Comparison of ENCODE assay signal across 19 mouse cellular contexts in the genomic region with DNA sequence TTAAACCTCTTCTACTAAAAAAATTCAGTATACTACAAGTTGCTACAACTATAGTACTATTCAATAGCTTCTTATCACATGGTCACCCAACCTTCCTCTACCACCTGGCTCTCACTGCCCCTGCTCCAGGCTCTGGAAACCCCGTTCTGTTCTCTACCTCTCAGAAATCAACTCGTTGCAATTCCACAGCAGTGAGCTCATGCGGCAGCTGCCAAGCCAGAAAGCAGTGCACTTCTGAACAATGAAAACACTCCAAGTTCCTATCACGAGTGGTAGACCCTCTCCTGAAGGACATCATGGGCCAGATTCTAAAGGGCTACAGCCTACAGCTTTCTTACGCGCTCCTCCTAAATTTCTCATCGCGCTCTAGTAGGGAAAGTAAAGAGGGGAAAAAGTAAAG. TPM values are rescaled to one million over a fixed set of nuclear protein-coding genes. Genes with fewer than 3 reads are reported as not detected.
DNase-seq lines count a peak whose midpoint lies in the region; ATAC-seq lines count a peak whose summit lies in the region.
"Had no signal": no experiment of that assay in that cellular context is flagged by ENCODE, and none has a peak within 500 bp of the region (broad histone marks: within the 10 kb centered on the region; RNA-seq: fewer than 3 reads in every experiment).

No protein-coding gene starts in this region.

- 56% methylated on average over 8 of the region's 8 CpGs for WGBS in heart, embryonic 12.5 days
- WGBS in heart, embryonic 11.5 days (ENCODE audit: insufficient replicate concordance): 59% methylated on average over 8 of the region's 8 CpGs

- peaks cover 8% of the 10 kb centered on the region; the same call in 1 of the 2 replicates for H3K9me3 ChIP-seq in heart, embryonic 12.5 days (replicated peaks)
- H3K9me3 ChIP-seq in heart, embryonic 11.5 days (replicated peaks; ENCODE audit: control insufficient read depth, low read length): no peaks in the 10 kb centered on the region

- no peaks in the 10 kb centered on the region for H3K36me3 ChIP-seq in heart, embryonic 12.5 days
- H3K36me3 ChIP-seq in heart, embryonic 11.5 days (ENCODE audit: control insufficient read depth, insufficient read depth, low read length): no peaks in the 10 kb centered on the region

- peaks cover 6% of the 10 kb centered on the region; the same call in 1 of the 2 replicates for H3K4me1 ChIP-seq in heart, embryonic 12.5 days (replicated peaks)
- H3K4me1 ChIP-seq in heart, embryonic 11.5 days (ENCODE audit: control insufficient read depth, insufficient read depth, low read length): no peaks in the 10 kb centered on the region

- peak; percentile 25; the same call in 1 of the 2 replicates for ATAC-seq in heart, embryonic 12.5 days (ENCODE audit: insufficient number of reproducible peaks, low FRiP score)
- ATAC-seq in heart, embryonic 11.5 days (replicated peaks; ENCODE audit: insufficient number of reproducible peaks, low FRiP score, low TSS enrichment): no peak
- ATAC-seq: inflammation-experienced regulatory T-cells, adult 6 months; liver, postnatal 0 days had no signal

- H3K4me3 ChIP-seq in heart, embryonic 12.5 days: no peak overlapping the region
- no peak overlapping the region for H3K4me3 ChIP-seq in heart, embryonic 11.5 days (ENCODE audit: low read depth, low read length)

- no peaks in the 10 kb centered on the region for H3K27me3 ChIP-seq in heart, embryonic 12.5 days (replicated peaks)
- no peaks in the 10 kb centered on the region for H3K27me3 ChIP-seq in heart, embryonic 11.5 days (ENCODE audit: control insufficient read depth, insufficient read depth, low read length)

- peak; percentile 39 for DNase-seq in heart, postnatal 4 days
- no peak for DNase-seq in heart, postnatal 25 days (ENCODE audit: low spot score)
- peak; percentile 75 for DNase-seq in lung, postnatal 10 days
- no peak for DNase-seq in thymus, postnatal 14 days
- no peak for DNase-seq in left cerebral cortex, postnatal 36 days (ENCODE audit: low spot score in 2 of 2)
- DNase-seq: adrenal gland, postnatal 25 days; cerebellum, adult 9-10 months; gastrocnemius, postnatal 25 days; kidney, adult 2 months; kidney, postnatal 14 days; liver, postnatal 0 days; midbrain, embryonic 14.5 days; right cerebral cortex, postnatal 14 days had no signal

- no peak overlapping the region for H3K9ac ChIP-seq in heart, embryonic 12.5 days
- no peak overlapping the region for H3K9ac ChIP-seq in heart, embryonic 11.5 days (ENCODE audit: low read depth, low read length)
- H3K9ac ChIP-seq: hindbrain, embryonic 14.5 days; liver, postnatal 0 days had no signal

- 0 out of 2 replicates have a peak overlapping the region, but pooled peaks have one; percentile 18 for H3K27ac ChIP-seq in heart, embryonic 12.5 days (ENCODE audit: poor library complexity, severe bottlenecking)
- no peak overlapping the region for H3K27ac ChIP-seq in heart, embryonic 11.5 days (ENCODE audit: low read depth, low read length)
- H3K27ac ChIP-seq: hindbrain, embryonic 14.5 days had no signal

- H3K4me2 ChIP-seq in heart, embryonic 12.5 days: no peak overlapping the region
- no peak overlapping the region for H3K4me2 ChIP-seq in heart, embryonic 11.5 days
- H3K4me2 ChIP-seq: hindbrain, embryonic 14.5 days; liver, embryonic 11.5 days had no signal

- intact Hi-C loops in heart, postnatal 25 days (cut with DNase I): no loop called here
- intact Hi-C loops in left cerebral cortex, postnatal 36 days (cut with DNase I): no loop called here

RNA-seq across cellular contexts. Expression of a gene that starts 9.6 kb away (rescaled TPM):
- 32.4 and 33.0 TPM in 2 replicates for polyA plus RNA-seq in heart, embryonic 12.5 days (2016; fragmentation: Nextera tagmentation; extraction: Ambion mirVana)
- polyA plus RNA-seq in heart, embryonic 11.5 days (2014; fragmentation: Nextera tagmentation; extraction: Ambion mirVana): 28.1 and 32.6 TPM in 2 replicates
- total RNA-seq in heart, postnatal 4 days (2021): 10 to 100 TPM; 42.9 to 43.2 TPM
- total RNA-seq in heart, postnatal 25 days (2021): 10 to 100 TPM; 10.7 to 12.0 TPM
- total RNA-seq in left cerebral cortex, postnatal 36 days (2021): 100 to 1,000 TPM; 130 to 160 TPM
- total RNA-seq: megakaryocyte-erythroid progenitor cell, adult 5-6 weeks had no signal

Comparison
In these comparisons a context has a peak if more than half of its experiments do, and no peak if none do; other contexts are left out.
1. DNase-seq: peak in heart, postnatal 4 days (single experiment) and lung, postnatal 10 days (single experiment); none in heart, postnatal 25 days (single experiment), thymus, postnatal 14 days (single experiment) and left cerebral cortex, postnatal 36 days (0 of 2).